Mouse (Mus musculus) ovary, postnatal 14 days (tissue): ENCODE measurements around the gene Aspg.

Source experiments
- DNase-seq: peaks from one replicate; pipeline ENCODE4 v3.0.0; 2022; ENCODE audit warnings: low spot score

Aspg gene

DNA sequence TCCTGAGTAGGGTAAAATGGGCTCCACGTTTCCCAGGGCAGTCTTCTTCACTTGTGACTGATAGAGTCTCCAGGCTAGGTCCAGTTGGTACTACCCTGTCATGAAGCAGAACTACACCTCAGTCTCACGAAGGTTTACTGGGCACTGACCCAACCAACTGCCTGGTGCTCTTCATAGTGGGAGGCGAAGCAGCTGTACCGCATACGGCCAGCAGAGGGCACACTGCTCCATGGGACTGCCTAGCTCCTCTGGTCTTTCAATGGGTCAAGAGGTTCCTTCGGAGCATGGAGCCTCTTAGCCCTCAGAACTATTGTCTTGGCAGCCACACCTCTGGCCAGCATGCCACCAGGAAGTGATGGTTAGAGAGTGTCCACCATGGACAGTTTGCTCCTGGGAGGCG is 7.2 kb downstream of the Aspg start:
- DNase-seq, result peak; percentile 91

DNA sequence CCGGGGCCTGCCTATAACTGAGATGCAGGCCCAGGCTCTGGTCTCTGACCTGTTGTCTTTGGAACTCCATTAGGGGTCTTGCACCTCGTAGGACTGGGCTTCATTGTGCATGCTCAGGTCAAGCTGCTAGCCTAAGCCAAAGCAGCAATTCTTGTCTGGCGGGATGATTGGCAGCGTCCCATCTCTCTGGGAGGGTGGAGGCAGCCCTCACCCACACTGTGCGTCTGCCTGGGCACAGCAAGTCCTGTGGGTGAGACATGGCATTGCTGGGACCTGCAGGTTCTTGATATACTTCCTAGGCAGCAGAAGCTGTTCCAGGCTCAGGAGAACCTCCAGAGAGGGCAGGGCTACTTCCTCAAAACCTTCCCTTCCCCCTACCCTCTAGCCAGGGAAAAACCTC is 10.5 kb downstream of the Aspg start:
- no peak for DNase-seq

GRCm38 (mm10) chr12:112117649-112118048 is 11.2 kb downstream of the Aspg start:
- no peak for DNase-seq

- DNase-seq, result no peak
Observed at GRCm38 (mm10) chr12:112121188-112121587, 14.7 kb downstream of the Aspg start.

GRCm38 (mm10) chr12:112125903-112126302 is 19.4 kb downstream of the Aspg start:
- DNase-seq, result no peak

DNA sequence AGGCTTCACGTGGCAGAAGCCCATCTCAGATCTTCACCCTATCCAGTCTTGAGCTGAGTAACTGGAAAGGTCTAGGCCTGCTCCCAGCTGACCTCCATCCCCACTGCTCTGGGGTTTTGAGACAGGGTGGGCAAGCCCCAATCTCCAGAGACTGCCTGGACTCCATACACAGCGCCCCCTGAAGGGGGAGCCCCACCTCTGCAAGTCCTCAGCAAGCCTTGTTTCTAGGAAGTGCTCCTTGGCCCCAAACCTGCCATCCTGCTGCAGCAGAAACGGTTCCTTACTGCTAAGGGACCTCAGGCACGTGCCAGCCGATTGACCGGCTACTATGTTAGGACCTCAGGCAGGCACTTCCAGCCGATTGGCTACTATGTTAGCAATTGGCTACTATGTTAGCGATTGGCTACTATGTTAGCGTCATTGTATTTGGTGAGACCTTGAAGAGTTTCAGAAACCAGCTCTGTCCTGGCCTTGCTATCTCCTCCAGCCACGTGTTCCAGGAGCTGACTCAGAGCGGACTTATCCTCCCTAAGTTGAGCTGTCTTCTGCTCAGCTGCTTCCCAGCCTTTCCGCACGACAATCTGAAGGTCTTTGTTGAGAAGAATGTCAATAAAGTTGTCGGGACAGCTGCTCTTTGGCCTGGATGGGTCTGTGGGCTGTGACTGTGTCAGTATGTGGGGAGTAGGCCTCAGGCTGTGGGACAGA is 20.6 kb downstream of the Aspg start:
- no peak for DNase-seq

- DNase-seq, result no peak
Observed at GRCm38 (mm10) chr12:112128526-112128925, 22.0 kb downstream of the Aspg start.

DNA sequence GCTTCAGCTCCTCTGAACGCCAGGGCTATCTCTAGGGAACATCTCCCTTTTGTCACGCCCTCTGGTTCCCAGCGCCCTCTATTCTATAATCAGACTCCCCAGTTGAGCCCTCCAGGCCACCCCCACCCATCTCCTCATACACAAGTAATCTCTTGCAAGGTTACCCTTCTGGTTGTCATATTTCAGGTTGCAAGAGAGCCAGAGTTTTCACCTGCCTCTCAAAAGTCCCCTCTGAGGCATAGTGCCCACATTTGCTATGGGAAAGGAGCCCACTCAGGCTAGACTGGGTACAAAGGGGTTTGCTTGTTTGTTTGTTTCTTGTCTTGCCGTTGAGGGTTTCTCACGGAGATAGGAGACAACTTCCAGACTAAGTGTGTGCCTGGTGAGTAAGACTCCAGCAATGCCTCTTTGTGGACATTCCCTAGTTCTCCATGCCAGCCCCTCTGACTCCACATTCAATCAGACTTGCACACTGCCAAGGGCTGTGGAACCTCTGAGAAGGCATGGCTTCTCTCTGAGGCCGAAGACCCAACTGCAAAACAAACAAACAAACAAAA is 22.9 kb downstream of the Aspg start:
- no peak for DNase-seq

DNA sequence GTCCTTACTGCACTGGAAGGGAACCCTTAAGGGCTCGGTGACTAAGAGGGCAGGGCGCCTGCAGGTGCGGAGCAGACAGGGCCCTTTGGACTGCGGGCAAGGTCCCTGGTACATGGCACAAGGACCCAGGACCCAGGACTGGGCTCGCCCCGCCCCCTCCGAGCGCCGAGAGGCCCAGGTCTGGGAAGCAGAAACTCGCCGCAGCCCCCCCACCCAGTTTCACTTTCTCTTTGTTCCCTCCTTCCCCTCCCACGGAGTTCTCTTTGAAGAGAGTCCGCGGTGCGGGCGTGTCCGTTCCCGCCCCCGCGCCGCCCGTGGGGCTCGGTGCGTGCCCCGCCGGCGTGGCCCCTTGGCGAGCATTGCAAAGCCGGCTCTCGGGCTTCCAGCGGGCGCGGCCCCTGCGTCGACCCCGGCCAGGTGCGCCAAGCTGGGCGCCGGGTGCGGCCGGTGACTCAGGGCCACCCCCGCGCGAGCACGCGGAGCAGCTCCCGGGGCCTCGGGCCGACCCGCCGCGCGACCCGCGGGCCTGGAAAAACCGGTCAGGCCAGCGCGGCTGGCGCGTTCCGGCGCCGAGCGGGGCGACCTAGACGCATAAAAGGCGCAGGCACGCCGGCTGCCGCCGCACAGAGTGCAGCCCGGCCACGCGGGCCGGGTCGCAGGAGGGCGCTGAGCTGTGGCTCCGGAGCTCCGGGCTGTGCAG is 23.8 kb downstream of the Aspg start:
- DNase-seq, result peak; percentile 64

GRCm38 (mm10) chr12:112130957-112131356 is 24.5 kb downstream of the Aspg start:
- DNase-seq, result no peak

DNA sequence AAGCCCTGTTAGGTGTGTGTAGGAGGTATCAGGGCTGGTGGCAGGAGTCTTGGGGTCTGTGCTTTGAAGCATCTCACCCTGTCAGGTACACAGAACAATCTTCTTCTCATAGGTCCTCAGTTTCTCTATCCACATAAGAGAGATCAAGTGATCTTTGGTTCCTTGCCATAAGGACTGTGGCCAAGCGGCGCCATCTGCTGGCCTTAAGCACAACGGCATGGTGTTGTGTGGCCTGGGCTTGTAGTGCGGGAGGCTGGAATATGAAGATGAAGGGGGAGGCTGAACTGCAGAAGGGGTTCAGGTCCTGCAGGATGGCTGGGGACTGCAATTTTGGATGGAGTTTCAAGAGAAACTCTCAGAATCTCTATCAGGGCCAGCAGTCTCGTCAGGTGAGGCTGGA is 33.8 kb downstream of the Aspg start:
- no peak for DNase-seq

DNA sequence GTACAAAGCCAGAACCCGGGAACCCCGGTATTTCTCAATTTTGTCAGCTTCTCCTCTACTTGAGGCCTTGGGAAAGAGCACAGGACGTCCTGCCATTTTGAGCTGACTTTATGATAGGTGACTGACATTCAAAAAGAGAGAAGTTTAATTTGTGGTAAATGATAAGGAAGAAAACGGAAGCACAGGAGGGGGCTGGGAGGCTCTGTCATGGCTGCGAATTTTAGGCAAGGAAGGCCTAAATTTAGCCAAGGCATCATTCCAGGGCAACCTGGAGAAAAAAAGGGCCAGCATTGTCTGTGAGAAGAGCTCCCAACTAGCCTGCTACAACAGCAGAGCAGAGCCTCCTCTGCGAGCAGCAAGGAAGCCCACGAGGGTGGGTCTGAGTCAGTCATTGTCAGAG is 34.3 kb downstream of the Aspg start:
- no peak for DNase-seq

DNA sequence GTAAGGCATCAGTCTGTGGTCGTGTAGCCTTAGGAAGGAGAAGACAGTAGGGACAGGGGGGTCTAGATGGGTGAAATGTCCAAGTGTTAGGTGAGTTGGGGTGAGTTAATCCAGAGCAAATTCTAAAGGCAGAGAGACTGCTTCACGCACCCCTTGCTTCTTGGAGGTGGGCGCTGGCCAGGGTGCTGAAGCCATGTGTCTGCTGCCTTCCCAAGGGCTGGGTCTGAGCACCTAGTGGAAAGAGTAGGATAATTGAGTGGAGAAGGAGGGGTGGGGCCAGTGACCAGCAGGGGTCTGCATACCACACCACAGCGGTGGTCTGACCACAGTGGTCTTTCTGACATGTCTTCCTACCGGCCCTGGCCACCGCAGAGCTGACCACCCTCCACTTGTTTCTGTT is 34.8 kb downstream of the Aspg start:
- peak; percentile 56 for DNase-seq

- no peak for DNase-seq
Observed at GRCm38 (mm10) chr12:112143116-112143832, 36.8 kb downstream of the Aspg start.

DNA sequence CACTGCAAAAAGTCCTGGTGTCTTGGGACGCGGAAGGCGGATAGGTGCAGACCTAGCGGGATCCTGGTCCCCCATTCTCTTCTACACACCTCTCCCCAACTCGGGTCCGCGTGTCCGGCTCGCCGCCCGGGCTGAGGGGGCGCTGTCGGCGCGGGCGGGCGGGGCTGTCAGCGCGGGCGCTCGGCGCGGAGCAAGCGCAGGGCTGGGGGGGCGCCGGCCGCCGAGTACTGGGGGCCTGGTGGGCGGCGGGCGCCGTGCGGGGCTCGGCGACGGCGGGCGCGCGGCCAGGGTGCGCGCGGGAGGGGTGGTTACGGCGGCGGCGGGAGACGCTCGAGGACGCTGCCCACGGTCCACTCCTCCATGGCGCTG is 37.3 kb downstream of the Aspg start:
- no peak for DNase-seq

GRCm38 (mm10) chr12:112144377-112145115 is 38.1 kb downstream of the Aspg start:
- no peak for DNase-seq

GRCm38 (mm10) chr12:112145211-112145874 is 38.9 kb downstream of the Aspg start:
- DNase-seq, result peak; percentile 86

DNA sequence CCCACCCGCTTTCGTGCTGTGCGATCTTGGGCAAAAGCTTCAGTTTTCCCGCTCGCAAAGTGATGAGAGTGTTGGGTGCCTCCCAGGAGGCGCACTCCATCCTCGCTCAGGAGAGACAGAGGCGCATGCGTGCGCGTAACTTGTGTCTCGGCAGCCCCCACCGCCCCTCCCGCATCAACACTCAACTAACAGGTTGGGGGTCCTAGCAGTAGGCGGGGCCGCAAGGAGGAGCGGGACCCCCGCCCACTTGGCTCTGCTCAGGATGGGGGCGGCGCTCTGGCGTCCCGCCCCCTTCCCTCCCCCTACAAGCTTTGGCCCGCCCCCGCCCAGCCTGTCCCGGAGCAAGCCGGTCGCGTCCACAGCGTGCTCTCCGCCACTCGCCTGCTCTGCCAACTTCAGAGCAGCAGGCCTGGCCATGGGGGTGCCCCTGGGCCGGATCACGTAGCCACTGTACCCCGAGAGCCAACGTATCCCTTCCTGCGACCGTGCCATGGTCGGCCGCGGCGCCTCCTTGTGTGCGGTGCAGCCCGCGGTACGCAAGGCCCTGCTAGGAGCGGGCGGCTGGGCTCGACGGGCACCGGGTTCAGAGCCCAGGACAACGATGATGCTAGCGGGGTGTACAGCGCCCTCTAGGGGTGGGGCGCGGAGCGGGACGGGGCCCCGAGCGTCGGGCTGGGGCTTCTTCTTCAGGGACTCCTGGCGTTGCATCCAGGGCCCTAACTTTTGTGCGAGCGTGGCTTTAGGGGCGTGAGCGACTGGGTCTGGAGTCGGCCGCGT is 39.6 kb downstream of the Aspg start, which contains the start of gene Kif26a:
Gene Kif26a, plus strand, starts transcription at position 334 of the 777 bp plus-strand sequence.
- DNase-seq, result peak; percentile 40

DNA sequence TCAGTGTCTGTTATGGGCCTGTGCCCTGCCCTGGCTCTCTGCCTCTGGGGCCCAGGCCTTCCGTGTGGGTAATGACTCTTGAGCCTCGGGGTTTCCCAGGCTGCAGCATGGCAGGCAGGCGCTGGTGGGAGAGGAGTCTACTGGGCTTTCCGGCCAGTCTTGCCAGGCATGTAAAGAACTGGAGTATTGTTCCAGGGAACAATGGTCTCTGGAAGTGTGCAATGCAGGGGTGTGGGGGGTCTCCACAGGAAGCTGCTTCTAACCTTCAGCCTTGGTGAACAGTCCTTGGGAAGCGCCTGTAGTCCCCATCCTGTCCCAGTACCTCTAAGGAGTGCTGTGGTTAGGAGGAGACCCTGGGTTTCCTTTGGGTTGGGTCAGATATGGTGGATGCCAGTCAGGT is 40.9 kb downstream of the Aspg start:
- DNase-seq, result no peak

DNA sequence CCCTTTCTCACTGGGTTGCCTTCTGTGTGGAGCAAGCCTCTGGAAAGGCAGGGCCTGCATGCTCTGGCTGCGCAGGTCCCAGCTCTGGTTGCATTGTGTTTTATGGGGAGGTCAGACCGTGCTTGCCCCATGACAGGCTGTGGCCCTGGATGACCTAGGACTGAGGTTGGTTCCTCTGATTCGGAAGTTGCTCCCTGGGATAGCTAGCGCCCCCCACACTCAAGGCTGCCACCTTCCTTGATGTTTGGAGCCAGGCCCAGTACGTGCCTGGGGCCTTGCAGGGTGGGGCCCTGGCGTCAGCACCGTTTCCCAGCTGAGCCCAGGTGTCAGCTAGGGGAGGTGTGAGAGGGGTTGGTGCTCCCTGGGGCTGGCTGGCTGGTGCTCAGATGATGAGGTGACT is 43.5 kb downstream of the Aspg start:
- no peak for DNase-seq
